Mouse (Mus musculus) activated CD4-positive, CD25-positive, alpha-beta regulatory T cell, adult 4 months (primary cell): ENCODE measurements around the gene Bid. TPM values are rescaled to one million over a fixed set of nuclear protein-coding genes. Genes with fewer than 3 reads are reported as not detected.
A peak's percentile ranks its signal among the peaks of the same experiment; 100 is the strongest.
"Not testable (repeated sequence)": the region's sequence is repeated elsewhere in the genome, so short reads cannot be mapped to it uniquely, and the experiment has no call there.

Experiments used
- ATAC-seq: one replicate; pipeline ENCODE4 v1.8.0; 2017
- polyA plus RNA-seq, 2 experiments: library from polyadenylated mRNA; unstranded; fragments of 100-300 nt; shearing (Covaris generic); gene quantifications; one replicate each; pipeline ENCODE4 v1.2.1; 2017

The Bid gene
- polyA plus RNA-seq, 2 experiments from 2014 or later: 43.2 to 44.9 TPM

DNA sequence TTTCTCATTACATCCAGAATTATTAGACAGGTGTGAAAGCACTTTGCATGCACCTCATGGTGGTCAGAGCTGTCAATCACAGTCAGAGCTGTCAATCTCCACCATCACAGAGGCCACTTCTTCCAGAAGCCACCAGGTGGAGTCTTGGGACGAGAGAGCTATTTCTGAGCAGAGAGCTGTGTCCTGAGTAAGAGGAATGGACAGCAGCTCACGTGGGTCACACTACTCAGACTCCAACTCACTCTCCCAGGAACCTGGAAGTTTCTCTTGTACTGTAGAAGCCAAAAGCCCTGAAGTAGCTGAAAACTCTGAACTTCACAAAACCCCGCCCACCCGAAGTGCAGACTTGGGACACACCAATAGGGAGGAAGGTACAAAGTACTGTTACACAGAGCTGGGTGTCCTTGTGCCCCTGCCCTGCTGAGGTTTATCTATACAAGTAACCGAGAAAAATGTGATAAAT, 13.2 kb downstream of the Bid start:
- ATAC-seq: peak; percentile 54

DNA sequence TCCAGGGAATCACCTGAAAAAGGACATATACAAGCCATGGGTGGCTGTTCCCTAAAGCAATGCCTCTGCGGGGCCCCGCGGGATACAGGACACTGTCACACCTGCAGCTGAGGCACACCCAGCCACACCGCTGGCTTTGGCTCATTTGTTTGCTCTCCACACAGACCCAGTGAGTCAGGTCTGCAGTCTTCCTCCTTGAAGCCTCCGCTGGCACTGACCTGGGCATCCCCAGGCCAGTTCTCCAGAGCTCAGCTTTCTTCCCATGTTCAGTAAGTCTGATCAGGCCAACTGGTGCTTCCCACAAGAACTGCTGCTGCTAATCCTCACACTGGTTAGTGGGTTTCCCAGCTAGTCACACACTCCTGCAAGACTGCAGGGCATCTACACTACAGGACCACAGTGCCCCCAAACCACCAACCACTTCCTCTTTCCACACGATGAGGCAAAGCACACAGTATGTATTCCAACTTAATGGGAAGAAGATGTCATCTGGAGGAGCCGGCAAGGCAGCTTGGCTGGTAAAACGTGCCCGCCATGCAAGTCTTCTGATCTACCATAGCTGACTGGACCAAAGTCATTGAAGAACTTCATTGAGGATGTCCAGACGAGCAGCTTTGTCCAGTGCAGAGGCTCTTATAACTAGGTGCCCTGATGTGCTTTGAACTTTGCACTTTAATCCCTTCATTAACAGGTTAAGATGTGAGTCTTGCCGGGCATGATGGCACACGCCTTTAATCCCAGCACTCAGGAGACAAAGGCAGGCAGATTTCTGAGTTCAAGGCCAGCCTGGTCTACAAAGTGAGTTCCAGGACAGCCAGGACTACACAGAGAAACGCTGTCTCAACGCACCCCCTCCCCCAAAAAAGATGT, 14.6 kb downstream of the Bid start:
- ATAC-seq: no peak

DNA sequence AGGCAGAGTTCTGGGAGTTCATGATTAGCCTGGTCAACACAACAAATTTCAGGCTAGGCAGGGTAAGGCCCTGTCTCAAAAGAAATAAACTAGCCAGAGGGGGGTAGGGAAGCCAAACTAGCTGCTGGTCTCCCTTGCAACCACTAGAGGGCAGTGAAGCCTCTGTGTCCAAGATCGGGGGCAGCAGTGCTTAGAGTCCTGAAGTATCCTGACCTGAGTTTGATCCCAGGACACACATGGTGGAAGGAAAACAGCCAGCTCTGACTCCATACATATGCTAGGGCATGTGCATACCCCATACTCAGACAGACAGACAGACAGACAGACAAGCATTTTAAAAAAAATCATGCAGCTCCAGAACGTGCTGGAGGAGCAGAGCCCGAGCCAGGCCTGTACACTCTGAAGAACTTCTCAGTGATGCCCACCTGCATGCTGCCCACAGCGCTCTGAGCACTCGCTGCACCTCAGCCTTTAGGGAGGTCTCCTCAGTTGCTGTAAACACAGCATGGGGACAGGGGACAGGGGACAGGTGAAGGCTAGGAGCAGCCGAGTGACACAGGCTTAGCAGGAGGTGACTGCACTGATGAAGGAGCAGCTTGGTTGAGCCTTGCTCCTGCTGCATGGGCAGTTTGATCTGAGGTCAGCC, 18.3 kb downstream of the Bid start:
- peak; percentile 66 for ATAC-seq

DNA sequence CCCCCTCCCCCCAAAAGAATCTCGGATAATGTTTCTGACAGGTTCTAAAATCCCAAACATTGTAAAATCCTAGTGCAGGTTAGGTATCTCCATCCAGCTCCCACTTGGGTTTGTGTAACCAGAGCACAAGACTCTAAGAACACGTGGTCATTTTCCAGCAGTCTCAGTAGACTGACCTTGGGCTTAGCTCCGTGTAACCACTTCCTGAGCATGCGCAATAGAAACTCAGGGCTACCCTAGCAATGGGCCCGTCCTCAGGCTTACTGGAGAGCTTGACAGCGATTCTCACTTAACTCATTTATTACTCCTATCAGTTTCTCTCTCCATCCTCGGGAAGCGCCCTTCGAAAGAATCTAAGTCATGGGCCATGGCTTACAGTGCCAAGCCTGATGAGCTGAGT, 22.1 kb downstream of the Bid start:
- no peak for ATAC-seq

DNA sequence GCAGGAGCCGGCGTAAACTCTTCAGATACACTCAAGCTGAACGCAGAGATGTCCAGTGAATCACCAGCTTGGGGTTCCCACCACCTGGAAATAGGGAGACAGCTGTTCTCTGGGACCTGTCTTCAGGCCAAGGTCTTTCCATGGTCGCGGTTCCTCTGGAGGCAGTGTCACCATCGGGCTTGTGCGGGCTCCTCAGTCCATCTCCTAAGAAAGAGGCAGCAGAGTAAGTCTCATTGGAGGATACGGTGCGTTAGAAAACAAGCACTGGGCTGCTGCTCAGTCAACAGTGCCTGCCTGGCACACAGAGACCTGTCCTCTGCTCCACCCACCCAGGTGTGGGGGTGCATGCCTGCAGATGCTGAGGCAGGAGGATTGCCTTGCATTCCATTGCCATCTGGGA, 22.6 kb downstream of the Bid start:
- no peak for ATAC-seq

DNA sequence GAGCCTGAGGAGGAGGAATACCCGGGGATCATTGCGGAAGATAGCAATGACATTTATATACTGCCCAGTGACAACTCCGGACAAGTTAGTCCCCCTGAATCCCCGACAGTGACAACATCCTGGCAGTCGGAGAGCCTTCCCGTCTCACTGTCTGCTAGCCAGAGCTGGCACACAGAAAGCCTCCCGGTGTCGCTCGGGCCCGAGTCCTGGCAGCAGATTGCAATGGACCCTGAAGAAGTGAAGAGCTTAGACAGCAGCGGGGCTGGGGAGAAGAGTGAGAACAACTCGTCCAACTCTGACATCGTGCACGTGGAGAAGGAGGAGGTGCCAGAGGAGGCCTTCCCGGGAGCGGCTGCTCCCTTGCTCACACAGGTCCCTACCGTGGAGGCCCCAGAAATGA, 30.0 kb downstream of the Bid start:
- ATAC-seq: no peak

DNA sequence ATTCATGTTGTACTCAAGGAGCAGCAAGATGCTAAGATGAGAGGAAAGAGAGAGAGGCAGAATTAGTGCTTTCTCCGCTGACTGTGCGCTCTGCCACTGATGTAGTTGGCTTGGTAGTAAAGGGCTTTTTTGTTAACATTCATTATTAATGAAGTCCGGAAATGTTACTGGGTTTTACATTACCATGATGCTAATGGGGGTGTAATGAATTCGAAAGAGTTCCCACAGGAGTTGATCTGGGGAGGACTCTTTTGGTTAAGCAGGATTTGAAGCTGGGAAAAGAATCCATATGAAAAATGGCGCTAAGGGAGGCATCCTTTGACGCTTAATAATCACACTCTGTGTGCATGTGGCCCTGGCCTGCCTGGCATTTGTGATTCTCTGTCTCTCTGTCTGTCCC, 32.2 kb downstream of the Bid start:
- ATAC-seq: no peak

DNA sequence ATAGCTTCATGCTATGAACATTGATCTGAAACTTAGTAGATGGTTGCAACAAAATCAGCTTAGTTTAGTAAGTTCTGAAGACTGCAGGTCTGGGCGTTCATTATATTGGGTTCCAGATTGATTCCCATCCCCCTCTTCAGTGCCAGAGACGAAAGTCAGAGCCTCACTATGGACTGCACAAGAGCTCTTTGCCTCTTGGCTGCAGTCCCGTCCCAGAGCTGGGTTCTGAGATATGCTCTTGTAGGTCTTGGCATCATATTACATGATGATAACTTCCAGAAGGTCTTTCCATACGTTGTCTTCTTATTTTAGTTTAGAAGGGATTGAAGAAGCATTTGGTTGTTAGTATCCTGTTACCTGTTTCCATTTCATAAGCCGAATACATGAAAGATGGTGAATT, 37.6 kb downstream of the Bid start:
- no peak for ATAC-seq

DNA sequence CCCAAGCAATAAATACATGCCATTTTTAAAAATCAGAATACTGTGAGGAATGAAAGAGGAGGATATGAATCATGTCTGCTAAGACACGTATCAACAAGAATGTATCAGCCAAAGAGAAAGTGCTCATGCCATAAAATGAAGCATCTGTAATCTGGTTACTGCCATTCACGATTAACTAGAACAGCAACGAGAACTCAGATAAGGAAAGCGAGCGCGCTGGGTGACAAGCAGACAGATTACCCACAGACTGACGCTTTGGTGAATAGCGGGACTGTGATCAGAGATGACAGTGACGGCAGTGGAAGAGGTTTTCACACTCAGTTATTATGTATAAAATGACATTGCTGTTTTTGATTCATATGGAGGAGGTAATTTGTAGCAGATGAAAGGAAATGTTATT, 42.8 kb downstream of the Bid start:
- no peak for ATAC-seq

DNA sequence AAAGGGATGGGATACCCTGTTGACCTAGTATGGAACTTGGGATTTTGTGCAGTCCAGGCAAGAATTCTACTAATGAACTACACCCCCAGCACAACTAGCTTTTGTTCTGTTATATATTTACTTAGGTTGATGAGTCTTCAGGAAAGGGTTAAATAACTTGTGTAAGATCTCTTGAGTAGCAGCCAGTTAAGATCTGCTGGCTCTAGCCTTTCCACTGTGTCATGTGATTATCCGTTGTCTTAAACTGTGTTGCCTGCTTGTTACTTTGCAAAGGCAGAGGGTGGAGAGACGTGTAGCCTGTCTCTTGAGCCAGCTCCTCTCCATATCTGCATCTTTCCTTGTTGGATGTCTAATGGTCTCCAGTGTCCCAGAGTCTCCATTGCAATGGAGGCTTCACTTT, 45.4 kb downstream of the Bid start:
- no peak for ATAC-seq

DNA sequence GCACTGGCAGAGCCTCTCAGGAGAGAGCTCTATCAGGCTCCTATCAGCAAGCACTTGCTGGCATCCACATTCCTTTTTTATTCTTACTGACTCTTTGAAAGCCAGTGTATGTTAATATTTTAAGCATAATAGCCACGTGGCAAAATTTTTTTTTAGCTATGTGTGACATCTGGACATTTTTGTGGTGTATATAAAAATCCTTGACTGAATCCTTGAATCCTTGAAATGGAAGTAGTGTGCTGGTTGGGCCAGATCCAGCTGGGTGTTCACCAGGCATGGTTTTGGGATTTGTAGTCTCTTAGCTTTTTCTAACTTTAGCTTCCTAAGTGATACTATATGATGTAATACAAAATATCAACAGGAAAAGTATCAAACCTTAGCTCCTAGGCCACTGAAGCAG, 47.8 kb downstream of the Bid start:
- ATAC-seq: no peak

DNA sequence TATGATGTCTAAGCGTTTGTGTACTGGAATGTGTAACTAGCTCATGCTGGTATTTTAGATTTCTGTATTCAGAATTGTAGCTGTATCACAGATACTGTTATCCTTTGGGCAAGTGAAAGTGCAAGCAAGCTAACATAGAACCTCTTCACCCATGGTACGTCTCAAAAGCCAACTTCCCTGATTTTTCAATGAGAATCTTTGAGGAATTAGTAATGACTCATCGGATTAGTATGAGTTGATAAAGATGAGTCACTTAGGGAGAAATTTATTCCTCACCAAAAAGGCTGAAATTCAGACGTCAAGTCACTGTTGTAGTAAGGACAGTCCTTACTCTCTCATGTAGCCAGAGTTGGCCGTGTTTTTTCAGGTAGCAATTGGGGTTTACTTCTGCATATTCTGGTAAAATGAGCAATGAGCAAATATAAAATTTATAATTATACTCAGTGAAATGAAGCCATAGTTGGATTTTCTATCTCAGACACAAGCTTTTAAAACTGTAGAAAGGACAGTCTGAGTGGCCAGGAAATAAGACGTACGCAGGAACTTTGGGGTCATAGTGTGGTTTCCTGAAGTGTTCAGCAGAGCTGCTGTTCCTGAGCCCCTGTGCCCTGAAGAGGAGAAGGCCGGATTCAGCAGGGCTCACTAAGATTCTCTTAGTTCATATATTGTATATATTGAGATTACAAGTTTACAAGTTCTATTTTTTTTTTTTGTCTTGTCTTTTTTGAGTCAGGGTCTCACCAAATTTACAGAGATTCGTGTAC, 50.4 kb downstream of the Bid start:
- ATAC-seq: no peak

DNA sequence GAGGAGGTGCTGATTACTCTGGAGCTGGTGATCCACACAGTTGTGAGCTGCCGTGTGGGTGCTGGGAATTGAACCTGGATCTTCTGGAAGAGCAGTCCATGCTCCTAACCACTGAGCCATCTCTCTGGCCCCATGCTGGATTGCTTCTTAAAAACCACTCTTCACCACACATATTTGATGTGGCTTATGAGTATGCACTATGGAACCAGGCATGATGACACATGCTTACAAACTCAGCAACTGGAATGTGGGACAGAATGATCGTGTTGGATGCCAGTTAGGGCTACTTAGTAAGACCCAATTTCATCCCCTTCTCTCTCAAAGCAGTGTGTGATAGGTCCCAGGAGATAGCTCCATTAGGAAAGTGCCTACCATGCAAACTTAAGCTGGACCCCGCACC, 56.6 kb downstream of the Bid start:
- ATAC-seq: no peak

DNA sequence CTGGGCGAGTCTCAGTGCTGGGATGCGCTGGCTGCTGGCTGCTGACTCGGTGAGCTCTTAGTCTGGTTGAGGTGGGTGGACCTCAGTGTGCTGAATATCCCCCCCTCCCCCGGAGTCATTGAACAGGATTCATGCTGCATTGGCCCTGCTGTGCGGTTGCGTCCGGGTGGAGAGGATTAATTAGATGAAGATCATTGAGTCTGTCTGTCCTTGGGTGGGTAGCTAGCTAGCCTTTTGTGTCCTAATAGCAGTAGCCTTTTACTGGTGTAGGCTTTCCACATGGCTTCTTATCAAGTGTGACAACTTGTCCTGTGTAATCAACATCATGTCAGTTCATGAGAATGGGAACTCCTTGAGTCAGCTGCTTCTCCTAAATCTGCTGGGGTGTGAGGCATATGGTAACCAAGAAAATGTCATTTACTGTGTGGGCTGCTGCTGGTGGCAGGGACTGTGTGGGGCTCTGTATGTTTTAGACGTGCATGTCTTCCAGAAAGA, 58.4 kb downstream of the Bid start:
- no peak for ATAC-seq

DNA sequence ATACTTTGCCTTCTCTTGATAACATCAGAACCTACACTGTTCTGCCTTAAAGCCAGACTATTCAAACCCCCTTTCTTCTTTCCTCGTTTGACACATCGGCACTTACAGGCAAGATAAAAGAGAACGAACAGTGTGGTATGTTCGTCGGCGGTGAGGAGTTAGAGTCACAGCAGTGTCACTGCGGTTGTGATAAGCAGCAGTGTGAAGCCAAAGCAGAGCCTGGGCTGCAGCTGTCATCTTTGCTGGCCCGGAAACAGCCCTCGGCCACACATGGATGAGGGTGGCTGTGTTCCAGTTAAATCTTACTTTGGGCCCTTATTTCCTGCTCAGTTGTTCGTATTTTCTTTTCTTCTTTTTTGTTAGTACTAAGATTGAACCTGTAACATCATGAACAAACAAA, 62.2 kb downstream of the Bid start:
- no peak for ATAC-seq

DNA sequence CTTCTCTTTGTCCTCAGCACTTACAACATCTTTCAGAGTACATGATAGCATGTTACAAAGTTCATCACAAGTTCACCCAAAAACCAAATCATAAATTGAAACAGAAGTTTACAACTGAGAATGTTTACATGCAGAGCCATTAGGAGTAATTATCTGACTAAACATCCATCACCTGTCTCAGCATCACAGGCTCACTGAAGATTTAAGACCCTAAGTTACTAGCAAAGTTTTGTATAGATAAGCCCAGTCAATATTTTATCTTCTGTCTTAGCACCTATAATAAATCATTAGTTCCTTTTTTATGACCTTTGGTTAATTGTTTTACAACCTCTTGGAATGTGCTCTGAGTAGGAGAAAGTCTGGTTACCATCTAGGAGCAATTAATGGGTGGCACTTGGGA, 65.9 kb downstream of the Bid start:
- not testable (repeated sequence) for ATAC-seq

Other genes with a start within 250 kb of the Bid start
- gene Slc25a18, start 143.3 kb downstream of the Bid start, polyA plus RNA-seq: under 1 TPM in 1 of 2 experiments, not detected in 1; 0.22 TPM
- gene Atp6v1e1, start 94.1 kb downstream of the Bid start, polyA plus RNA-seq: 10 to 100 TPM; 85.8 to 86.2 TPM
- 1 to 10 TPM; 8.0 to 8.8 TPM for gene Bcl2l13, start 80.6 kb downstream of the Bid start, polyA plus RNA-seq
- 1 to 10 TPM; 7.1 to 9.1 TPM for gene Mical3, start 214.1 kb upstream of the Bid start, polyA plus RNA-seq